Mouse (Mus musculus): Measurements from ENCODE around the gene Camk2b.
"Not testable (repeated sequence)": the region's sequence is repeated elsewhere in the genome, so short reads cannot be mapped to it uniquely, and the experiment has no call there.

The Camk2b gene

GRCm38 (mm10) chr11:5980108-5980507 is 86.1 kb downstream of the Camk2b start:
- peak; percentile 53 for DNase-seq

- DNase-seq, result peak; percentile 57
Observed at GRCm38 (mm10) chr11:5979088-5979487, 87.1 kb downstream of the Camk2b start.

- DNase-seq, result peak; percentile 75
Observed at GRCm38 (mm10) chr11:5976106-5976505, 90.1 kb downstream of the Camk2b start.

GRCm38 (mm10) chr11:5975068-5975467 is 91.1 kb downstream of the Camk2b start:
- DNase-seq, result no peak

- DNase-seq, result no peak
Observed at GRCm38 (mm10) chr11:5974053-5974452, 92.1 kb downstream of the Camk2b start.

- DNase-seq, result no peak
Observed at GRCm38 (mm10) chr11:5973151-5973550, 93.0 kb downstream of the Camk2b start.

GRCm38 (mm10) chr11:5971202-5971601 is 95.0 kb downstream of the Camk2b start:
- DNase-seq, result peak; percentile 14

GRCm38 (mm10) chr11:5968223-5968622 is 97.9 kb downstream of the Camk2b start:
- DNase-seq, result peak; percentile 11

- peak; percentile 42 for DNase-seq
Observed at GRCm38 (mm10) chr11:5966751-5967150, 99.4 kb downstream of the Camk2b start.

GRCm38 (mm10) chr11:5965865-5966264 is 100.3 kb downstream of the Camk2b start:
- peak; percentile 18 for DNase-seq

- no peak for DNase-seq
Observed at GRCm38 (mm10) chr11:5960051-5960450, 106.1 kb downstream of the Camk2b start.

GRCm38 (mm10) chr11:5955546-5956276 is 110.5 kb downstream of the Camk2b start, which contains the start of gene Ykt6:
Gene Ykt6, plus strand, starts transcription at chr11:5955693.
- peak; percentile 96 for DNase-seq

GRCm38 (mm10) chr11:5954965-5955504 is 111.1 kb downstream of the Camk2b start:
- no peak for DNase-seq

GRCm38 (mm10) chr11:5954435-5954834 is 111.7 kb downstream of the Camk2b start:
- DNase-seq, result no peak

- peak; percentile 22 for DNase-seq
Observed at GRCm38 (mm10) chr11:5953130-5953765, 112.9 kb downstream of the Camk2b start.

- peak; percentile 17 for DNase-seq
Observed at GRCm38 (mm10) chr11:5952501-5952900, 113.7 kb downstream of the Camk2b start.

- no peak for DNase-seq
Observed at GRCm38 (mm10) chr11:5949586-5950352, 116.4 kb downstream of the Camk2b start, which contains the start of gene Gck. Gene Gck, minus strand, starts transcription at chr11:5950081.

- no peak for DNase-seq
Observed at GRCm38 (mm10) chr11:5948546-5949250, 117.5 kb downstream of the Camk2b start.

- DNase-seq, result no peak
Observed at GRCm38 (mm10) chr11:5947796-5948195, 118.4 kb downstream of the Camk2b start.

GRCm38 (mm10) chr11:5945096-5945495 is 121.1 kb downstream of the Camk2b start:
- DNase-seq, result no peak

- DNase-seq, result no peak
Observed at GRCm38 (mm10) chr11:5942966-5943365, 123.2 kb downstream of the Camk2b start.

- DNase-seq, result not testable (repeated sequence)
Observed at GRCm38 (mm10) chr11:5934531-5934930, 131.6 kb downstream of the Camk2b start.
